ENCODE assay signal across 11 mouse cellular contexts in genomic region chr3:19447733-19448132, GRCm38 (mm10).
A peak's percentile ranks its signal among the peaks of the same experiment; 100 is the strongest.
DNase-seq lines count a peak whose midpoint lies in the region; ATAC-seq and TF ChIP-seq lines count a peak whose summit lies in the region.
"Had no signal": no experiment of that assay in that cellular context is flagged by ENCODE, and none has a peak within 500 bp of the region (broad histone marks: within the 10 kb centered on the region; RNA-seq: fewer than 3 reads in every experiment).

No protein-coding gene starts in this region.

- H3K4me1 ChIP-seq in kidney, adult 2 months (ENCODE audit: control insufficient read depth, insufficient read depth, low read length), result no peaks in the 10 kb centered on the region
- H3K4me1 ChIP-seq in kidney, embryonic 16.5 days (ENCODE audit: insufficient read depth, low read length), result no peaks in the 10 kb centered on the region
- no peaks in the 10 kb centered on the region for H3K4me1 ChIP-seq in liver, embryonic 12.5 days
- H3K4me1 ChIP-seq in forebrain, embryonic 16.5 days (replicated peaks; ENCODE audit: control insufficient read depth, insufficient read depth, low read length), result no peaks in the 10 kb centered on the region
- no peaks in the 10 kb centered on the region for H3K4me1 ChIP-seq in hindbrain, embryonic 12.5 days

- no peaks in the 10 kb centered on the region for H3K36me3 ChIP-seq in kidney, adult 2 months (ENCODE audit: control insufficient read depth, insufficient read depth, low read length)
- no peaks in the 10 kb centered on the region for H3K36me3 ChIP-seq in kidney, embryonic 16.5 days (ENCODE audit: insufficient read depth, low read length)
- no peaks in the 10 kb centered on the region for H3K36me3 ChIP-seq in liver, embryonic 12.5 days
- no peaks in the 10 kb centered on the region for H3K36me3 ChIP-seq in forebrain, embryonic 16.5 days (ENCODE audit: control insufficient read depth, insufficient read depth)
- no peaks in the 10 kb centered on the region for H3K36me3 ChIP-seq in hindbrain, embryonic 12.5 days

- DNase-seq in kidney, adult 2 months, result peak; percentile 38
- peak; percentile 77 for DNase-seq in adrenal gland, postnatal 14 days
- DNase-seq in left cerebral cortex, adult 9 months (ENCODE audit: low spot score in 2 of 2), result no peak
- DNase-seq: thymus, postnatal 14 days had no signal

- no peak for TF ChIP-seq POLR2A in kidney, adult 2 months (IDR thresholded peaks at IDR 0.05; ENCODE audit: low read depth, low read length)

- H3K4me3 ChIP-seq in kidney, adult 2 months (ENCODE audit: insufficient read depth, low read depth, low read length), result no peak overlapping the region
- H3K4me3 ChIP-seq in kidney, embryonic 16.5 days (ENCODE audit: low read length), result no peak overlapping the region
- no peak overlapping the region for H3K4me3 ChIP-seq in liver, embryonic 12.5 days
- H3K4me3 ChIP-seq in forebrain, embryonic 16.5 days (replicated peaks; ENCODE audit: low read length), result no peak overlapping the region
- H3K4me3 ChIP-seq in hindbrain, embryonic 12.5 days, result no peak overlapping the region
- H3K4me3 ChIP-seq: erythroblast, embryonic 14.5 days had no signal

- H3K9me3 ChIP-seq in kidney, embryonic 16.5 days (ENCODE audit: low read length), result no peaks in the 10 kb centered on the region
- H3K9me3 ChIP-seq in liver, embryonic 12.5 days (replicated peaks), result no peaks in the 10 kb centered on the region
- no peaks in the 10 kb centered on the region for H3K9me3 ChIP-seq in forebrain, embryonic 16.5 days (ENCODE audit: control insufficient read depth, low read length)
- no peaks in the 10 kb centered on the region for H3K9me3 ChIP-seq in hindbrain, embryonic 12.5 days (replicated peaks)

- WGBS in kidney, adult 2 months, result 25% methylated on average over 1 of the region's 1 CpGs
- WGBS in kidney, embryonic 16.5 days, result 68% methylated on average over 1 of the region's 1 CpGs
- 31% methylated on average over 1 of the region's 1 CpGs for WGBS in liver, embryonic 12.5 days (ENCODE audit: insufficient replicate concordance)
- 89% methylated on average over 1 of the region's 1 CpGs for WGBS in forebrain, embryonic 16.5 days
- WGBS in hindbrain, embryonic 12.5 days, result 73% methylated on average over 1 of the region's 1 CpGs

- H3K27me3 ChIP-seq in kidney, adult 2 months (replicated peaks; ENCODE audit: control insufficient read depth, insufficient read depth, low read length), result no peaks in the 10 kb centered on the region
- no peaks in the 10 kb centered on the region for H3K27me3 ChIP-seq in kidney, embryonic 16.5 days (ENCODE audit: insufficient read depth, low read length)
- no peaks in the 10 kb centered on the region for H3K27me3 ChIP-seq in liver, embryonic 12.5 days (replicated peaks)
- no peaks in the 10 kb centered on the region for H3K27me3 ChIP-seq in forebrain, embryonic 16.5 days (replicated peaks; ENCODE audit: control insufficient read depth, insufficient read depth, low read length)
- H3K27me3 ChIP-seq in hindbrain, embryonic 12.5 days, result no peaks in the 10 kb centered on the region

- no peak overlapping the region for H3K9ac ChIP-seq in kidney, embryonic 16.5 days (replicated peaks; ENCODE audit: low read length)
- H3K9ac ChIP-seq in liver, embryonic 12.5 days, result no peak overlapping the region
- H3K9ac ChIP-seq in forebrain, embryonic 16.5 days (replicated peaks; ENCODE audit: low read depth, low read length), result no peak overlapping the region
- H3K9ac ChIP-seq in hindbrain, embryonic 12.5 days, result no peak overlapping the region

- H3K4me2 ChIP-seq in kidney, embryonic 16.5 days (replicated peaks; ENCODE audit: low read depth, low read length), result no peak overlapping the region
- H3K4me2 ChIP-seq in liver, embryonic 12.5 days, result no peak overlapping the region
- H3K4me2 ChIP-seq in forebrain, embryonic 16.5 days (ENCODE audit: low read length), result no peak overlapping the region
- no peak overlapping the region for H3K4me2 ChIP-seq in hindbrain, embryonic 12.5 days (replicated peaks)

- no peak overlapping the region for H3K27ac ChIP-seq in kidney, adult 2 months (ENCODE audit: insufficient read depth, low read depth, low read length)
- no peak overlapping the region for H3K27ac ChIP-seq in kidney, embryonic 16.5 days (ENCODE audit: low read length)
- no peak overlapping the region for H3K27ac ChIP-seq in liver, embryonic 12.5 days
- no peak overlapping the region for H3K27ac ChIP-seq in forebrain, embryonic 16.5 days (ENCODE audit: low read length)
- H3K27ac ChIP-seq in hindbrain, embryonic 12.5 days, result no peak overlapping the region

- TF ChIP-seq CTCF in kidney, adult 2 months (conservative IDR thresholded peaks at IDR 0.05; ENCODE audit: insufficient read depth, insufficient read length, low read depth, low read length), result no peak

- no peak for ATAC-seq in kidney, embryonic 16.5 days (ENCODE audit: low FRiP score, low TSS enrichment)
- 0 out of 2 replicates have a peak, but pooled peaks have one; percentile 44 for ATAC-seq in liver, embryonic 12.5 days
- peak; percentile 68 for ATAC-seq in monocyte, adult 5-6 weeks (replicated peaks; ENCODE audit: insufficient number of reproducible peaks, low FRiP score, low TSS enrichment, poor library complexity, severe bottlenecking)
- ATAC-seq in forebrain, embryonic 16.5 days, result no peak
- ATAC-seq in hindbrain, embryonic 12.5 days (ENCODE audit: low FRiP score), result no peak
- ATAC-seq: CD4-positive, CD25-positive, alpha-beta regulatory T cell, adult 4 months had no signal

Comparison
In these comparisons a context has a peak if more than half of its experiments do, and no peak if none do; other contexts are left out.
1. DNase-seq: peak in kidney, adult 2 months (single experiment) and adrenal gland, postnatal 14 days (single experiment); none in left cerebral cortex, adult 9 months (0 of 2).
2. ATAC-seq: peak in liver, embryonic 12.5 days (single experiment) and monocyte, adult 5-6 weeks (single experiment); none in kidney, embryonic 16.5 days (single experiment), forebrain, embryonic 16.5 days (single experiment) and hindbrain, embryonic 12.5 days (single experiment).